Mouse (Mus musculus) megakaryocyte, embryonic 14.5 days (primary cell): ENCODE measurements around the gene Pxk.

Experiments used
- FLI1 ChIP-seq: IDR thresholded peaks from 2 replicates; pipeline ENCODE4 v1.6.1; 2012; ENCODE audit warnings: low read length, inconsistent platforms, mixed read lengths
- GATA1 ChIP-seq: IDR thresholded peaks from 3 replicates; pipeline ENCODE4 v1.6.1; 2012; ENCODE audit warnings: mixed read lengths, low read length, inconsistent platforms, borderline replicate concordance

- TF ChIP-seq GATA1 = no peak
- TF ChIP-seq FLI1 = no peak
These were observed 48.7 kb upstream of the Pxk start for GRCm38 (mm10) chr14:8049334-8049733.
